Mouse (Mus musculus): ENCODE measurements around the gene Prkn. TPM values are rescaled to one million over a fixed set of nuclear protein-coding genes. Genes with fewer than 3 reads are reported as not detected.

The Prkn gene
- polyA plus RNA-seq, 2 experiments from 2014 or later, result 0.32 TPM; not detected in 1

- ATAC-seq, result no peak
Observed at GRCm38 (mm10) chr17:11541928-11542623, 701.9 kb downstream of the Prkn start.

GRCm38 (mm10) chr17:11550562-11550961, 710.4 kb downstream of the Prkn start:
- ATAC-seq, result no peak

GRCm38 (mm10) chr17:11565681-11566080, 725.5 kb downstream of the Prkn start:
- ATAC-seq, result no peak

- ATAC-seq, result no peak
Observed at GRCm38 (mm10) chr17:11570392-11570791, 730.2 kb downstream of the Prkn start.

GRCm38 (mm10) chr17:11573666-11574065, 733.5 kb downstream of the Prkn start:
- ATAC-seq, result no peak

GRCm38 (mm10) chr17:11585491-11585890, 745.3 kb downstream of the Prkn start:
- ATAC-seq, result no peak

- ATAC-seq, result no peak
Observed at GRCm38 (mm10) chr17:11607931-11608330, 767.7 kb downstream of the Prkn start.

GRCm38 (mm10) chr17:11611459-11611858, 771.3 kb downstream of the Prkn start:
- no peak for ATAC-seq

GRCm38 (mm10) chr17:11612801-11613531, 772.8 kb downstream of the Prkn start:
- ATAC-seq, result no peak

- no peak for ATAC-seq
Observed at GRCm38 (mm10) chr17:11617552-11617951, 777.4 kb downstream of the Prkn start.

- no peak for ATAC-seq
Observed at GRCm38 (mm10) chr17:11618886-11619590, 778.9 kb downstream of the Prkn start.

- no peak for ATAC-seq
Observed at GRCm38 (mm10) chr17:11620770-11621169, 780.6 kb downstream of the Prkn start.

- no peak for ATAC-seq
Observed at GRCm38 (mm10) chr17:11621492-11621891, 781.3 kb downstream of the Prkn start.

GRCm38 (mm10) chr17:11626306-11626705, 786.1 kb downstream of the Prkn start:
- no peak for ATAC-seq

GRCm38 (mm10) chr17:11635121-11635520, 794.9 kb downstream of the Prkn start:
- ATAC-seq, result no peak

GRCm38 (mm10) chr17:11637642-11638041, 797.5 kb downstream of the Prkn start:
- no peak for ATAC-seq

GRCm38 (mm10) chr17:11638451-11638850, 798.3 kb downstream of the Prkn start:
- no peak for ATAC-seq

GRCm38 (mm10) chr17:11639786-11640185, 799.6 kb downstream of the Prkn start:
- no peak for ATAC-seq

- ATAC-seq, result no peak
Observed at GRCm38 (mm10) chr17:11642328-11642727, 802.1 kb downstream of the Prkn start.

- ATAC-seq, result no peak
Observed at GRCm38 (mm10) chr17:11644016-11644415, 803.8 kb downstream of the Prkn start.

GRCm38 (mm10) chr17:11644873-11645464, 804.8 kb downstream of the Prkn start:
- ATAC-seq, result no peak

GRCm38 (mm10) chr17:11656397-11656796, 816.2 kb downstream of the Prkn start:
- no peak for ATAC-seq

GRCm38 (mm10) chr17:11656878-11657277, 816.7 kb downstream of the Prkn start:
- ATAC-seq, result no peak
